ENCODE assay signal across 8 mouse cellular contexts in the genomic region with DNA sequence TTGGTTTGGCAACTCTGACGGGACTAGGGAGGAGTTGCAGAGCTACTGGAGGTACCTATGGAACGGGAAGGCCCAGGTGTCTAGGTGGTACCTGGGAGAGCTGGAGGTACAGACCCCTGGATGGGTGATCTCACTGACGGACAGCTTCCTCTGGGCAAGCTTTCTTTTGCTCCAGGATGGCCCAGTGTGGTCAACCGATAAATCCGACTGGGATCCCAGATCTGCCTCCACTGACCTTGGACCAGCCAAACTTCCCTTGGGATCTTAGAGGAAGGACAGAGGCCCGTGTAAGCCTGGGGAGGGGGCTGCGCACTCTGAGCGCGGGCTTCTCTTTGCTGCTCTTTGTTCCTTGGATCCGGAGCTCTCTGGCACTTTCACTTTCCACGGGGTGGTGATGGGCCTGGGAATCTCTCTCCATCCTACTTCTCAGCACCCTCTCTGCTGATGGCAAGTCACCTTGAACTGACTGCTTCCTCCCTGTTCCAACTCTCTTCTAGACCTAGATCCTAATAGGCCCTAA. TPM values are rescaled to one million over a fixed set of nuclear protein-coding genes. Genes with fewer than 3 reads are reported as not detected.
DNase-seq lines count a peak whose midpoint lies in the region; ATAC-seq lines count a peak whose summit lies in the region.

No protein-coding gene starts in this region.

- peak; percentile 27 for DNase-seq in thymus, postnatal 0 days (ENCODE audit: low spot score)
- DNase-seq in thymus, postnatal 10 days (ENCODE audit: low spot score in 2 of 2): no peak
- peak; percentile 49 for DNase-seq in forelimb bud, embryonic 11.5 days (ENCODE audit: low read depth, low spot score)
- peak; percentile 36 to 50 for DNase-seq in lung, postnatal 4 days
- no peak for DNase-seq in gastrocnemius, postnatal 10 days
- DNase-seq in frontal cortex, postnatal 10 days (ENCODE audit: low spot score in 2 of 2): no peak

- peaks cover 29% of the 10 kb centered on the region for H3K4me1 ChIP-seq in kidney, embryonic 14.5 days (ENCODE audit: control insufficient read depth, insufficient read depth, low read length)

- ATAC-seq in kidney, embryonic 14.5 days (ENCODE audit: low FRiP score, low TSS enrichment): peak; percentile 3; the same call in 1 of the 2 replicates
- no peak for ATAC-seq in erythroid progenitor cell, adult 5-6 weeks (replicated peaks; ENCODE audit: low FRiP score, poor library complexity, severe bottlenecking)

- peak overlapping the region; percentile 92 for H3K4me2 ChIP-seq in kidney, embryonic 14.5 days (replicated peaks; ENCODE audit: low read depth, low read length)

- H3K9me3 ChIP-seq in kidney, embryonic 14.5 days (ENCODE audit: control insufficient read depth, low read length): no peaks in the 10 kb centered on the region

- 2% methylated on average over 11 of the region's 11 CpGs for WGBS in kidney, embryonic 14.5 days

- H3K36me3 ChIP-seq in kidney, embryonic 14.5 days (ENCODE audit: control insufficient read depth, insufficient read depth, low read length): peaks cover 8% of the 10 kb centered on the region; the same call in 1 of the 2 replicates

- H3K27me3 ChIP-seq in kidney, embryonic 14.5 days (ENCODE audit: control insufficient read depth, insufficient read depth, low read length): no peaks in the 10 kb centered on the region

- peak overlapping the region; percentile 61 for H3K4me3 ChIP-seq in kidney, embryonic 14.5 days (ENCODE audit: low read length)

- peak overlapping the region; percentile 68 for H3K9ac ChIP-seq in kidney, embryonic 14.5 days (ENCODE audit: low read depth, low read length)

- peak overlapping the region; percentile 67 for H3K27ac ChIP-seq in kidney, embryonic 14.5 days (ENCODE audit: low read depth, low read length)

RNA-seq across cellular contexts. Expression of a gene that starts 31.4 kb away (rescaled TPM):
- 27.7 and 33.8 TPM in 2 replicates for polyA plus RNA-seq in thymus, postnatal 0 days (2015; fragmentation: Nextera tagmentation; extraction: Ambion mirVana)
- polyA plus RNA-seq in kidney, embryonic 14.5 days (2014; fragmentation: Nextera tagmentation; extraction: Ambion mirVana): 12.9 and 28.7 TPM in 2 replicates
- 1 to 10 TPM; 5.5 to 7.7 TPM for total RNA-seq in gastrocnemius, postnatal 10 days (2021)
- total RNA-seq in erythroid progenitor cell, adult 5-6 weeks (2015; ENCODE audit: low replicate concordance): 1.7 and 4.3 TPM in 2 replicates
- total RNA-seq in erythroid progenitor cell, adult 5-6 weeks (2017; ENCODE audit: low replicate concordance): 1.1 and 1.5 TPM in 2 replicates

RNA-seq across cellular contexts. Expression of a gene that starts 59.7 kb away (rescaled TPM):
- polyA plus RNA-seq in thymus, postnatal 0 days (2015; fragmentation: Nextera tagmentation; extraction: Ambion mirVana): 17.6 and 21.2 TPM in 2 replicates
- 0.53 and 0.92 TPM in 2 replicates for polyA plus RNA-seq in kidney, embryonic 14.5 days (2014; fragmentation: Nextera tagmentation; extraction: Ambion mirVana)
- total RNA-seq in gastrocnemius, postnatal 10 days (2021): not detected
- not detected in 2 replicates for total RNA-seq in erythroid progenitor cell, adult 5-6 weeks (2015; ENCODE audit: low replicate concordance)
- total RNA-seq in erythroid progenitor cell, adult 5-6 weeks (2017; ENCODE audit: low replicate concordance): not detected in 2 replicates

Comparison
In these comparisons a context has a peak if more than half of its experiments do, and no peak if none do; other contexts are left out.
1. DNase-seq: peak in thymus, postnatal 0 days (single experiment), forelimb bud, embryonic 11.5 days (single experiment) and lung, postnatal 4 days (2 of 2); none in thymus, postnatal 10 days (0 of 2), gastrocnemius, postnatal 10 days (single experiment) and frontal cortex, postnatal 10 days (0 of 2).